Mouse (Mus musculus): ENCODE measurements around the gene Cd247. TPM values are rescaled to one million over a fixed set of nuclear protein-coding genes. Genes with fewer than 3 reads are reported as not detected.

Cd247 gene
- polyA plus RNA-seq, 1 experiment, result 663 TPM

DNA sequence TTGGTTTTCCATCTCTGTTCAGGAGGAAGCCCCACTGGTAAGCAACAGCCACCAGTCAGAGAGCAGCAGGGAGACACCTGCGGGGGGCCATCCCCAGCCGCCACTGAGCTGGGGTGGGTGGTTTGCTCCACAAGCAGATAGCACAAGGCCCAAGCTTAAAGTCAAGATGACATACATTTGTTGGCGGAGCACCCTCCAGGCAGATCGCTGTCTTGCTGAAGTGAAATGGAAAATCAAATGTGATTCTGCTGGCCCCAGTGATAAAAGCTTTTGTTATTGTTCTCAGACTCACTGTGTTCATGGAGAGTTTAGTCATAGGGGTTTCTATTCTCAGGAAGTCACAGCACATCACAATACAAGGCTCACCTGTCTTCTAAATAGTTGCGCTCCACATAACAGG is 14.6 kb downstream of the Cd247 start:
- Histone ChIP-seq H3K27ac (ENCODE audit: control insufficient read depth, insufficient read depth, low read length) (peak overlapping the region; percentile 83), H3K4me1 (replicated peaks; ENCODE audit: control insufficient read depth, insufficient read depth, low read length) (peaks cover 71% of the 10 kb centered on the region), H3K27me3 (ENCODE audit: control insufficient read depth, insufficient read depth, low read length) (no peaks in the 10 kb centered on the region), H3K4me3 (ENCODE audit: control insufficient read depth, insufficient read depth, low read length) (no peak overlapping the region), H3K36me3 (ENCODE audit: control insufficient read depth, insufficient read depth, low read length) (peaks cover 19% of the 10 kb centered on the region)
- WGBS, result 13% methylated on average over 5 of the region's 5 CpGs
- TF ChIP-seq CTCF (IDR thresholded peaks at IDR 0.05; ENCODE audit: borderline replicate concordance, control insufficient read depth, extremely low read depth, insufficient read depth, low read length, poor library complexity), result no peak
- TF ChIP-seq POLR2A (IDR thresholded peaks at IDR 0.05; ENCODE audit: control insufficient read depth, extremely low read depth, insufficient read depth, low read length, poor library complexity), result 0 out of 2 replicates have a peak, but pooled peaks have one; percentile 41
- peak; percentile 78 for DNase-seq

DNA sequence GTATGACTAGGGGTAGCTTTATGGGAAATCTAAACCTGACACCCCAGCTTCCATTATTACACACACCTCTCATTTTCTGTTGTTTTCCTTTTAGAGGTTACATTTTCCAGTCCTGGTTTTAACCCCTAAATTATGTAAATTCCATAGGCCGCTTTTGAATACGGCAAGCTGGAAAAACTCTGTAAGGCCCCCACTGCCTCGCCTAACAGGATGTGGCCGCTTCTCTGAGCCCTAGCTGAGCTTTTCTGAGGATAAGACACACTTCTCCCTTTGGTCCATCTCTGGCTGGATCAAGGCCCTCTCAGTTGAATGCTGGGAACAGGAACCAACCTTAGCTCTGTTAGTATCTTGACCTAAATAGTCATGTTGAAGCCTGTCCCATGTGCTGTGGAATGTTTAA is 15.7 kb downstream of the Cd247 start:
- Histone ChIP-seq H3K27ac (ENCODE audit: control insufficient read depth, insufficient read depth, low read length) (peak overlapping the region; percentile 68), H3K4me1 (replicated peaks; ENCODE audit: control insufficient read depth, insufficient read depth, low read length) (peaks cover 69% of the 10 kb centered on the region)
- TF ChIP-seq CTCF (IDR thresholded peaks at IDR 0.05; ENCODE audit: borderline replicate concordance, control insufficient read depth, extremely low read depth, insufficient read depth, low read length, poor library complexity) (no peak), POLR2A (IDR thresholded peaks at IDR 0.05; ENCODE audit: control insufficient read depth, extremely low read depth, insufficient read depth, low read length, poor library complexity) (no peak)

DNA sequence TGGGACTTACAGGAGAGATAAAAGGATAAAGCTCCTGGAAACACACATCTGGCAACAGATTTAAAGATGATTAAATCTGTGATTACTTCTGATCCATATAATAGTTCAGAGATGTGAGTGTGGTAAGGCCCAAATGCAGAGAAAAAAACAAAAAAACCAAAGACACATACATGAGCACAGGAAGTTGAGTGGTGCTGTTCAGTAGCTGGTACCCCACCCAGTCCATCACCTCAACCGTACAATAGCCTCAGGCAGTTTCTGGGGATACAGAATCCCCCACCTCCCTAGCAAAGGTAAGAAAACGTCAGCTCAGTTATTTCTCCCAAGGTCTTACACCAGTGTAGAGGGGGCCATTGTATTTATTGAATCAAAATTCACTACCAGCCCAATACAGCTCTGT is 22.2 kb downstream of the Cd247 start:
- Histone ChIP-seq H3K4me3 (ENCODE audit: control insufficient read depth, insufficient read depth, low read length) (no peak overlapping the region), H3K27me3 (ENCODE audit: control insufficient read depth, insufficient read depth, low read length) (no peaks in the 10 kb centered on the region), H3K4me1 (replicated peaks; ENCODE audit: control insufficient read depth, insufficient read depth, low read length) (peaks cover 71% of the 10 kb centered on the region), H3K27ac (ENCODE audit: control insufficient read depth, insufficient read depth, low read length) (peak overlapping the region; percentile 85; the same call in 1 of the 2 replicates), H3K36me3 (ENCODE audit: control insufficient read depth, insufficient read depth, low read length) (peaks cover 8% of the 10 kb centered on the region)
- no peak for TF ChIP-seq POLR2A (IDR thresholded peaks at IDR 0.05; ENCODE audit: control insufficient read depth, extremely low read depth, insufficient read depth, low read length, poor library complexity)
- TF ChIP-seq CTCF (IDR thresholded peaks at IDR 0.05; ENCODE audit: borderline replicate concordance, control insufficient read depth, extremely low read depth, insufficient read depth, low read length, poor library complexity), result no peak
- 15% methylated on average over 2 of the region's 2 CpGs for WGBS
- DNase-seq, result no peak

More for the DNA sequence above, 15.7 kb downstream of the Cd247 start:
- no peak for DNase-seq
- Histone ChIP-seq H3K36me3 (ENCODE audit: control insufficient read depth, insufficient read depth, low read length) (peaks cover 19% of the 10 kb centered on the region), H3K4me3 (ENCODE audit: control insufficient read depth, insufficient read depth, low read length) (no peak overlapping the region), H3K27me3 (ENCODE audit: control insufficient read depth, insufficient read depth, low read length) (no peaks in the 10 kb centered on the region)
- 70% methylated on average over 4 of the region's 4 CpGs for WGBS

DNA sequence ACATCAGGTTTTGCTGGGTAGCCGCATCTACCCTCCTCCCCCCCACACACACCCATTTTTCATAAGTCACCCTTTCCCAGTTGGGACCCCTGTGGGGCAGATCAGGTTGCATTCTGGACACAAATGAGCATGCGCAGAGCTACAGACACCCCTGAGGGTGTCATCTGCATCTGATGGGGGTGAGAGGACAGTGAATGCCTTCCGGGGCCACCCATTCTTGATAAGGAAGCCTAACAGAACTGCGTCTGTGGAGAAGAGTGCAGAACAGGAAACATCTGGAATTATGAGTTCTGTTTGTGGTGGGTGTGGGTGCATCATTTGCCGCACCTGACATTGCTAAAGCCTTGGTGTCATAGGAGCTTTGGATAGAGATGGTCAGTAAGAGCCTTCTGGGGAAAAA is 22.7 kb downstream of the Cd247 start:
- peak overlapping the region; percentile 89 for H3K27ac ChIP-seq (ENCODE audit: control insufficient read depth, insufficient read depth, low read length)
- WGBS, result 6% methylated on average over 5 of the region's 5 CpGs

DNA sequence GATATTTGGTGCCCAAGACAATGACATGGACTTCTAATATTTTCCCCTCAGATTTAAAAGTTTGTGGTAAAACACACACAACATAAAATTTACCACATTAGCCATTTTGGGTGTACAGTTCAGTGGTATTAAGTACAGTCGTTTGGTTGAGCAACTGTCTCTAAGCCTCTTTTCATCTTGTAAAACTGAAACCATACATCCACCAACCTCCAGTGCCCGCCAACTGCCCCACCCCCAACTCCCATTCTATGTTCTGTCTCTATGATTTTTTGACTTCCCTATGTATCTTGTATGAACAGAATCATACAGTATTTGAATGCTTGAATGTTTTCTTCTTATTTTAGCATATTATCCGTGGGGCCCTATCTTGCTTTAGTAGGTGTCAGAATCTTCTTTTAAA is 24.3 kb downstream of the Cd247 start:
- Histone ChIP-seq H3K27ac (ENCODE audit: control insufficient read depth, insufficient read depth, low read length) (peak overlapping the region; percentile 89; the same call in 1 of the 2 replicates), H3K36me3 (ENCODE audit: control insufficient read depth, insufficient read depth, low read length) (no peaks in the 10 kb centered on the region), H3K27me3 (ENCODE audit: control insufficient read depth, insufficient read depth, low read length) (no peaks in the 10 kb centered on the region), H3K4me1 (replicated peaks; ENCODE audit: control insufficient read depth, insufficient read depth, low read length) (peaks cover 73% of the 10 kb centered on the region), H3K4me3 (ENCODE audit: control insufficient read depth, insufficient read depth, low read length) (no peak overlapping the region)
- no peak for DNase-seq
- no peak for TF ChIP-seq POLR2A (IDR thresholded peaks at IDR 0.05; ENCODE audit: control insufficient read depth, extremely low read depth, insufficient read depth, low read length, poor library complexity)
- no peak for TF ChIP-seq CTCF (IDR thresholded peaks at IDR 0.05; ENCODE audit: borderline replicate concordance, control insufficient read depth, extremely low read depth, insufficient read depth, low read length, poor library complexity)
- 23% methylated on average over 3 of the region's 3 CpGs for WGBS

More for the DNA sequence above, 22.7 kb downstream of the Cd247 start:
- TF ChIP-seq CTCF (IDR thresholded peaks at IDR 0.05; ENCODE audit: borderline replicate concordance, control insufficient read depth, extremely low read depth, insufficient read depth, low read length, poor library complexity) (no peak), POLR2A (IDR thresholded peaks at IDR 0.05; ENCODE audit: control insufficient read depth, extremely low read depth, insufficient read depth, low read length, poor library complexity) (no peak)
- no peaks in the 10 kb centered on the region for H3K27me3 ChIP-seq (ENCODE audit: control insufficient read depth, insufficient read depth, low read length)
- H3K4me3 ChIP-seq (ENCODE audit: control insufficient read depth, insufficient read depth, low read length), result no peak overlapping the region; the same call in 1 of the 2 replicates
- peaks cover 70% of the 10 kb centered on the region for H3K4me1 ChIP-seq (replicated peaks; ENCODE audit: control insufficient read depth, insufficient read depth, low read length)
- no peak for DNase-seq
- peaks cover 3% of the 10 kb centered on the region for H3K36me3 ChIP-seq (ENCODE audit: control insufficient read depth, insufficient read depth, low read length)

DNA sequence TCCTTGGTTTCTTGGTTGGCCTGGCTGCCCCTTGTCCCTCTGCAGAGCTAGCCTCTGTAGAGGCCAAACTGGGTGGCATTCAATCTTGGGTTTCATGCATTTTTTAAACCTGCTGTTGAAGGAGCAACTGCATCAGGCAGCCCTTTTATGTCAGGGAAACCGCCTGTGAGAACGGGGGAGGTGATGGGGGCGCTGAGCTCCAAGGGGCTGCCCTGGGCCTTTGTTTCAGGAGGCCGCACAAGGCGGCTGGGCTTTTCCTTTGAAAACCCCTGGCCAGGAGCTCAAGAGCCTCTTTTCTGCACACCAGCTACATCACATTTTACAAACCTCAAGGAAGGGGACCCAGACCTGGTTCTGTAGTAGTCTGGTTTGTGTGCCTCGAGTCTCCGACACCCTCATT is 25.6 kb downstream of the Cd247 start:
- 29% methylated on average over 7 of the region's 7 CpGs for WGBS
- H3K27ac ChIP-seq (ENCODE audit: control insufficient read depth, insufficient read depth, low read length), result peak overlapping the region; percentile 63
- H3K27me3 ChIP-seq (ENCODE audit: control insufficient read depth, insufficient read depth, low read length), result no peaks in the 10 kb centered on the region

More for the DNA sequence above, 25.6 kb downstream of the Cd247 start:
- Histone ChIP-seq H3K4me1 (replicated peaks; ENCODE audit: control insufficient read depth, insufficient read depth, low read length) (peaks cover 79% of the 10 kb centered on the region), H3K4me3 (ENCODE audit: control insufficient read depth, insufficient read depth, low read length) (no peak overlapping the region), H3K36me3 (ENCODE audit: control insufficient read depth, insufficient read depth, low read length) (no peaks in the 10 kb centered on the region)
- no peak for TF ChIP-seq POLR2A (IDR thresholded peaks at IDR 0.05; ENCODE audit: control insufficient read depth, extremely low read depth, insufficient read depth, low read length, poor library complexity)
- TF ChIP-seq CTCF (IDR thresholded peaks at IDR 0.05; ENCODE audit: borderline replicate concordance, control insufficient read depth, extremely low read depth, insufficient read depth, low read length, poor library complexity), result peak; percentile 31; the same call in 1 of the 2 replicates
- no peak for DNase-seq

Data from thymus, adult 2 months (tissue).